Mouse (Mus musculus) lung, embryonic 16.5 days (tissue): ENCODE results near the gene Mtfp1. TPM values are rescaled to one million over a fixed set of nuclear protein-coding genes. Genes with fewer than 3 reads are reported as not detected.

ENCODE experiments used
- ATAC-seq: fragments of 200-750 bp; cut with Nextera tagmentation; 2 replicates; pipeline ENCODE4 v1.8.0; 2017; ENCODE audit warnings: low read depth, mild to moderate bottlenecking, moderate library complexity
- H3K27ac ChIP-seq: fragments of 300-500 bp; sonication (generic); 2 replicates; pipeline ENCODE4 v1.5.1; 2014; ENCODE audit warnings: mild to moderate bottlenecking, control low read depth, low read length
- H3K27me3 ChIP-seq: fragments of 300-500 bp; sonication (generic); 2 replicates; pipeline ENCODE4 v1.6.1; 2014; ENCODE audit warnings: low read depth, low read length, mixed read lengths; ENCODE audit not compliant: control insufficient read depth, insufficient read depth
- H3K36me3 ChIP-seq: fragments of 300-500 bp; sonication (generic); 2 replicates; pipeline ENCODE4 v1.6.1; 2014; ENCODE audit warnings: low read length; ENCODE audit not compliant: control insufficient read depth, insufficient read depth
- H3K4me1 ChIP-seq: fragments of 300-500 bp; sonication (generic); replicated peaks from 2 replicates; pipeline ENCODE4 v1.6.1; 2014; ENCODE audit warnings: low read length, mixed read lengths; ENCODE audit not compliant: control insufficient read depth, insufficient read depth
- H3K4me2 ChIP-seq: fragments of 300-500 bp; sonication (generic); 2 replicates; pipeline ENCODE4 v1.6.1; 2014; ENCODE audit warnings: low read depth, low read length, control low read depth
- H3K4me3 ChIP-seq: fragments of 300-500 bp; sonication (generic); 2 replicates; pipeline ENCODE4 v1.5.1; 2014; ENCODE audit warnings: mild to moderate bottlenecking, low read length, control low read depth
- H3K9ac ChIP-seq: fragments of 300-500 bp; sonication (generic); 2 replicates; pipeline ENCODE4 v1.6.1; 2014; ENCODE audit warnings: low read length, control low read depth
- H3K9me3 ChIP-seq: fragments of 300-500 bp; sonication (generic); 2 replicates; pipeline ENCODE4 v1.6.1; 2016; ENCODE audit warnings: low read length; ENCODE audit not compliant: control insufficient read depth
- WGBS: fragments of 180-500 bp; shearing (Covaris S2); extraction: QIAGEN DNeasy Blood & Tissue Kit; methylation state at CpG from one replicate; pipeline ENCODE4 v1.1.7; 2014; 5-methylcytosine and 5-hydroxymethylcytosine counted together
- polyA plus RNA-seq: library from polyadenylated mRNA; unstranded; fragments of >200 nt; fragmentation: Nextera tagmentation; extraction: Ambion mirVana; gene quantifications from 2 replicates; pipeline ENCODE4 v1.2.1, GENCODE M21; 2015

The Mtfp1 gene
- polyA plus RNA-seq, 1 experiment from 2014 or later = 9.6 TPM

DNA sequence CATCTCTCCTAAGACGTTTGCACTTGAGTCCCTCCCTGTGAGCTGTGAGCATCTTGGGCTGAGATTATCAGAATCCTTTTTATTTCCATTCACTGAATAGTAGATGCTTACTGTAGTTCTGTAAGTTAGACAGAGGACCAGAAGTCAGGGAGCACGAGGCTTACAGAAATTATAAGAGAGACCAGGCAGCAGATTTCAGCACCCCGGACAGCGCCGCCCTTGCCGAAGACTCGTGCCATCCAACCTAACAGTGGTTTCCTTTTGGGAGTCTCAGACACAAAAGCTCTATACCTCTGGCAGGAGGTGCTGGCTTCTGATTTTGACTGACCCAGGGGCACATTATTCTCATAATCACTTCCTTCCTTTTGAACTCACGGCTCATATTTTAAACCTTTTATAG lies 18.6 kb downstream of the Mtfp1 start:
- H3K4me3 ChIP-seq = no peak overlapping the region
- WGBS = 10% methylated on average over 8 of the region's 8 CpGs
- H3K36me3 ChIP-seq = no peaks in the 10 kb centered on the region
- H3K4me1 ChIP-seq = no peaks in the 10 kb centered on the region
- H3K27ac ChIP-seq = no peak overlapping the region
- H3K9me3 ChIP-seq = no peaks in the 10 kb centered on the region
- H3K9ac ChIP-seq = no peak overlapping the region
- ATAC-seq = no peak
- no peaks in the 10 kb centered on the region for H3K27me3 ChIP-seq
- H3K4me2 ChIP-seq = no peak overlapping the region

DNA sequence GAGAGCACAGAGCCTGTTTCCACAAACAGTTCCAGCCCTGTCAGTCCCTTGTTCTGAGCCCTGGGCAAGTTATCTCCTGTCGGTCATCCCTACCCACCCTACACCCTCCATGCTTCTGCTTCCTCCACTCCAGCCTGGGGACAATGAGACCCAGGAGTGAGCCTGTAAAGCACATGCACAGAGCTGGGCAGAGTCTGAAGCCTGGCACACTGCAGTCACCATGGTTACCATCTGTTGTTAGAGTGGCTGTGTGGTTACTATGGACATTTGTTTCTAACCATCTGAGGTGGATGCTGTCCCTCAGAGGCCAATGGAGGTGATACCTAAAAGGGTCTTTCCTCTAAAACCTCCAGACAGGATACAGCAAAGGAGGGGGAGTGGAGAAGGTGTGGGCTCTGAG lies 25.6 kb downstream of the Mtfp1 start:
- Histone ChIP-seq H3K27me3 (no peaks in the 10 kb centered on the region), H3K9ac (no peak overlapping the region), H3K4me3 (no peak overlapping the region), H3K27ac (no peak overlapping the region), H3K36me3 (no peaks in the 10 kb centered on the region), H3K4me1 (no peaks in the 10 kb centered on the region; the same call in 1 of the 2 replicates), H3K4me2 (no peak overlapping the region), H3K9me3 (no peaks in the 10 kb centered on the region)
- no peak for ATAC-seq
- WGBS = 67% methylated on average over 1 of the region's 1 CpGs

DNA sequence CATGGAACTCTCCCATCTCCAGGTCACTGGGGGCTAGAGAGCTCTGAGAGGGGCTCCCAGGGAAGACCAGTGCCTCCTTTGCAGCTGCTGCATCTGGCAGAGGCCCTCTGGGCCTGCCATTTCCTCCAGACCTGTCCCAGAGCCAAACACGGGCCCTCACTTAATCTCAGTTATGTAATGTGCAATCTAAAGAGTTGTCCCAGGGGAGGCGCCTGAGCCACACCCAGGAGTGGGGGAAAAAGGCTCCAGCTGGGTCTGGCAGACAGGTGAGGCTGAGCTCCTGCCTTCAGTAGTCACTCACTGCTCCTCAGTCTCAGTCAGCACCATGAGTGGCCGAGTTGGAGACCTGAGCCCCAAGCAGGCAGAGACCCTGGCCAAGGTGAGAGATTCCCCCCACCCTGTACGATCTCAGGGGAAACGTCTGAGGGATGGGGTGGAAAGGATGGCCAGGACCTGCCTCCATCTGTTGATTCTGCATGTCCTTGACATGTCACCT lies 30.6 kb downstream of the Mtfp1 start, which contains the start of gene Sec14l3:
Gene Sec14l3 (plus strand): TSS at position 215 of the 496 bp plus-strand sequence.
- peak; percentile 45 for ATAC-seq
- H3K27ac ChIP-seq = peak within 1 kb of the TSS; percentile 34; the same call in 1 of the 2 replicates
- H3K4me2 ChIP-seq = peak within 1 kb of the TSS; percentile 21; the same call in 1 of the 2 replicates

DNA sequence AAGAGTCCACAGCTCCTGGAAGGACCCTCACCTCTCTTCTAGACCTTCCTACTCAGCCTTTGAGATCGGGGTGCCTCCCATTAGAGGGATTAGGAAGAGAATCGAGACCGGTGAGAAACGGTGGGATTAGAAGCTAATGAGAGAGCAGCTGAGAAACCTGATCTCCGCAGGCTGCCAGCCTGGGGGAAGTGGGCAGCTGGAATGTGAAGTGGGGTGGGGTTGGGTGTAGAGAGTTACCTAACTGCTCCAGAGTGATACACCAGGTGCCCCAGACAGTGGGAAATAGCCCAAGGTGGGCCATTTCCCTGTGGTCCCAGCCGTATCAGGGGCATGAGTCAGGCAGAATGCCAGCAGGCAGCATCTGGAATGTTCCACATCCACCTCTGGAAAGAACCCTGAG lies 32.3 kb downstream of the Mtfp1 start:
- H3K27ac ChIP-seq = peak overlapping the region; percentile 77
- no peaks in the 10 kb centered on the region for H3K9me3 ChIP-seq
- no peak overlapping the region for H3K4me2 ChIP-seq
- H3K4me3 ChIP-seq = no peak overlapping the region
- 40% methylated on average over 6 of the region's 6 CpGs for WGBS
- no peak overlapping the region for H3K9ac ChIP-seq
- no peaks in the 10 kb centered on the region for H3K36me3 ChIP-seq
- peak; percentile 70 for ATAC-seq
- H3K4me1 ChIP-seq = peaks cover 4% of the 10 kb centered on the region
- no peaks in the 10 kb centered on the region for H3K27me3 ChIP-seq

More for the DNA sequence above, 30.6 kb downstream of the Mtfp1 start, which contains the start of gene Sec14l3:
- 42% methylated on average over 5 of the region's 5 CpGs for WGBS
- H3K4me1 ChIP-seq = peaks cover 4% of the 10 kb centered on the region
- 0 out of 2 replicates have a peak within 1 kb of the TSS, but pooled peaks have one; percentile 42 for H3K9ac ChIP-seq
- no peaks in the 10 kb centered on the region for H3K9me3 ChIP-seq
- H3K27me3 ChIP-seq = no peaks in the 10 kb centered on the region
- no peaks in the 10 kb centered on the region for H3K36me3 ChIP-seq
- H3K4me3 ChIP-seq = peak within 1 kb of the TSS; percentile 14; the same call in 1 of the 2 replicates

DNA sequence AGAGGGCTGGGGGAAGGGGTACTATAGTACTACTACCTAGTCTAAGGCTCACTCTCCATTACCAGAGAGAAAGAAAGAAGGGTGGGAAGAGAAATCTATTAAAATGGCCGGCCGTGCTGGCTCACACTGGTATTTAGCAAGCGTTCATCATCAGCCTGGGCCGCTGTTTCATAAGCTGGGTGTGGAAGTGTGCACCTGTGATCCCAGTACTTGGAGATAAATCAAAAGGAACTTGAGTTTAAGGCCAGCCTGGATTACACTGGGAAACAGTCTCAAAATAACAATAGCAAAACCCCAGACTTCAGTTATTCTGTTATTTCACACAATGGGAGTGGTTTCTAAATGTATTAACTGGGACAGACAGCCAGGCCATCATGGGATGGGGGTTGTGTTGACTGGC lies 32.7 kb downstream of the Mtfp1 start:
- peak overlapping the region; percentile 77 for H3K27ac ChIP-seq
- no peaks in the 10 kb centered on the region for H3K27me3 ChIP-seq
- H3K4me1 ChIP-seq = peaks cover 4% of the 10 kb centered on the region
- H3K36me3 ChIP-seq = no peaks in the 10 kb centered on the region
- no peak overlapping the region for H3K4me3 ChIP-seq
- H3K9me3 ChIP-seq = no peaks in the 10 kb centered on the region
- ATAC-seq = no peak
- no peak overlapping the region for H3K9ac ChIP-seq
- H3K4me2 ChIP-seq = no peak overlapping the region
- 69% methylated on average over 4 of the region's 4 CpGs for WGBS

DNA sequence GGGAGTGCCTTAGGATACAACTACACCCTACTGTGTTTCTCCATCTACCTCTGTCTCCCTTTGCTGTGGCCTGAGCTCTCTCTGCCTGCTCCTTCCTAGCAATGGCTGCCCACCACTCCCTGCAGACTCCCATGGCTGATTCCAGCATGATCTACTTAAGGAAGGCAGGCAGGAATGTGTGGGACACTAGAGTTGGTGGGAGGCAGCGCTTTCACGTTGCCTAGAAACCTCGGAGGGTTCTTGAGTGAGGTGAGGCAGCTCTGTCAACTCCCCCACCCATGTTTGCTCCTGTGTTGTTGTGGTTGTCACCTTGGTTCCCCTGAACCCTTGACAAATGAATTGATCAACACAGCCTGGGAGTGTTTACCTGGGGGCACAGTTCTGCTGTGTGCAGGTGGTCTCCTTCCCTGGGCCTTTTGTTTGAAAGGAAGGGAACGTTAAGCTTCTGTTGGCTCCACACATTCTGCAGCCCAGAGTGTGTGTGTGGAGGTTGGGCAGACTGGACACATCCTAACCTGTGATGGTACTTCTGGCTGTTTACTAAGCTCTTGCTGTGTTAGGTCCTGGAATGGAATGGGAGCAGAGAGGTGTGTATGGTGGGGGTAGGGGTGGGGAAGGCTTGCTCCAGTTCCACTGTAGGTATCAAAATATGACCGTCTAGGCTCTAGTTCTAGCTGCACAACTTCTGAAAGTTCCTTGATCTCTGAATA lies 34.2 kb downstream of the Mtfp1 start:
- 46% methylated on average over 5 of the region's 5 CpGs for WGBS
- Histone ChIP-seq H3K9me3 (no peaks in the 10 kb centered on the region), H3K36me3 (no peaks in the 10 kb centered on the region), H3K4me2 (no peak overlapping the region), H3K27ac (peak overlapping the region; percentile 77), H3K4me1 (peaks cover 4% of the 10 kb centered on the region), H3K9ac (no peak overlapping the region), H3K27me3 (no peaks in the 10 kb centered on the region), H3K4me3 (no peak overlapping the region)
- peak; percentile 86 for ATAC-seq

DNA sequence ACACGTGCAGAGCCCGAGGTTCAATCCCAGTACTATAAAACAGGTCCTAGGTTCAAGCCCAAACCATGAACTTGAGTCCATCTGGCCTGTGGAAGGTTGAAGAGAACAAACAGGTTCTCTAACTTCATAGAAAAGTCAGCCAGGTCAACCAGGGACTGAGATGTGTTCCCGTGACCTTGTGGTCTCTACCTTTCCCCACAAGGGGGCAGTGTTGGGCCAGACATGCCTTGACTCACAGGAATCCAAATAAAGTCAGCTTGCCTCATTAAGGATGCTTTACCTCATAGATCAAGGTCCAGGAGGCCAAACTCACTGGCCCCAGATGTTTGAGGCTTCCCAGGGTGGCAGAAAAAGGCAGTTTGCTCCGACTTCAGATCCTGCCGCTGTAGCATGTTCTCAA lies 41.7 kb downstream of the Mtfp1 start:
- no peak overlapping the region for H3K4me2 ChIP-seq
- no peaks in the 10 kb centered on the region for H3K4me1 ChIP-seq
- no peak overlapping the region for H3K9ac ChIP-seq
- H3K9me3 ChIP-seq = no peaks in the 10 kb centered on the region
- no peaks in the 10 kb centered on the region for H3K27me3 ChIP-seq
- H3K4me3 ChIP-seq = no peak overlapping the region
- H3K36me3 ChIP-seq = no peaks in the 10 kb centered on the region
- H3K27ac ChIP-seq = no peak overlapping the region
- WGBS = 10% methylated on average over 5 of the region's 5 CpGs
- ATAC-seq = no peak

DNA sequence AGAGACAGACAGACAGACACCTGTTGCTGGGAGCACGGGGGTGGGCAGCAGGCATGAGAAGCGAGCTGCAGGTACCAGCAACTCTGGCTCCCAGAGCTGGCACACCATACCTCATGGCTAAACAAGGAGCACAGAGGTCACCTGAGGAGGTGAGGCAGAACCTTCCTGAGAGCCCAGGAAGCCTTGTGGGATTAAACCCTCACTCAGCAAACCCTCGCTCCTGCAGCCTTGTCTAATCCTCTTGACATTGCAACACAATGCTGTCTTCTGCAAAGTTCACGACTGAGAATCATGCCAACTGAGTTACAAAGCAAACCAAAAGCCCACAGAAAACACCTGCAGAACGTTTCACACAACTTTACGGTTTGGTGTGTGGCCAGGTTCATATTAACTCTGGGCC lies 46.8 kb downstream of the Mtfp1 start:
- H3K4me3 ChIP-seq = no peak overlapping the region
- no peak for ATAC-seq
- H3K4me2 ChIP-seq = no peak overlapping the region
- no peaks in the 10 kb centered on the region for H3K4me1 ChIP-seq
- H3K36me3 ChIP-seq = no peaks in the 10 kb centered on the region
- H3K9ac ChIP-seq = no peak overlapping the region
- H3K27me3 ChIP-seq = no peaks in the 10 kb centered on the region
- no peaks in the 10 kb centered on the region for H3K9me3 ChIP-seq
- H3K27ac ChIP-seq = no peak overlapping the region
- WGBS = 85% methylated on average over 6 of the region's 6 CpGs

DNA sequence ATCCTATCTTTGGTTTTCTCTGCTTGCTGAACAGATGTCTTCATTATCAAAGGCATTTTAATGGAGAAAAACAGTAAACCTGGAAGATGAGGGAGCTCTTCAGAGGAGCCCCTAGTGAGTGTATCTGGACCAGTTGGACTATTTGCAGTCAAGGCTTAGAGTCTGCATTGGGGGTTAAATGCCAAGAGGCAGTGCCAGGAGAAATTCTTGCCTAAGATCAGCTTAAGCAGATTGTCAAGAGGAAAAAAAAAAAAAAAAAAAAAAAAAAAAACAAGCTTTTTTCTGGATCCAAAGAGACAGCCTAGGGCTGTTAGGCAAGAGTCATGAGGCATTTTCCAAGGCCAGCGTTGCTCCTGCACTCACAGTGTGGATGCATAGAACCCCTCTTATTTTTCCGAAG lies 47.5 kb downstream of the Mtfp1 start:
- Histone ChIP-seq H3K9me3 (no peaks in the 10 kb centered on the region), H3K27ac (no peak overlapping the region), H3K27me3 (no peaks in the 10 kb centered on the region), H3K4me1 (no peaks in the 10 kb centered on the region), H3K4me2 (no peak overlapping the region), H3K36me3 (no peaks in the 10 kb centered on the region), H3K9ac (no peak overlapping the region), H3K4me3 (no peak overlapping the region)
- no peak for ATAC-seq
- 87% methylated on average over 2 of the region's 2 CpGs for WGBS
